Mouse (Mus musculus): ENCODE results near the gene Scn3a.

- no peak for TF ChIP-seq CTCF (IDR thresholded peaks at IDR 0.05)
- TF ChIP-seq EP300 (IDR thresholded peaks at IDR 0.05): no peak
These were observed 113.7 kb downstream of the Scn3a start for GRCm38 (mm10) chr2:65453763-65454162.
